Mouse (Mus musculus) erythroblast, embryonic 14.5 days (primary cell): ENCODE measurements around the gene Itgam.
"Not testable (repeated sequence)": the region's sequence is repeated elsewhere in the genome, so short reads cannot be mapped to it uniquely, and the experiment has no call there.

ENCODE experiments used
- GATA1 ChIP-seq: IDR thresholded peaks from 2 replicates; pipeline ENCODE4 v1.6.1; 2012; ENCODE audit warnings: low read length, inconsistent platforms, mixed read lengths
- TAL1 ChIP-seq: IDR thresholded peaks from 3 replicates; pipeline ENCODE4 v1.6.1; 2012; ENCODE audit warnings: low read length, inconsistent platforms, mixed read lengths

GRCm38 (mm10) chr7:128158688-128159354 lies 96.4 kb downstream of the Itgam start:
- TF ChIP-seq TAL1, GATA1: not testable (repeated sequence)
